Mouse (Mus musculus): ENCODE results near the gene Hmgn2.

Gene Hmgn2

DNA sequence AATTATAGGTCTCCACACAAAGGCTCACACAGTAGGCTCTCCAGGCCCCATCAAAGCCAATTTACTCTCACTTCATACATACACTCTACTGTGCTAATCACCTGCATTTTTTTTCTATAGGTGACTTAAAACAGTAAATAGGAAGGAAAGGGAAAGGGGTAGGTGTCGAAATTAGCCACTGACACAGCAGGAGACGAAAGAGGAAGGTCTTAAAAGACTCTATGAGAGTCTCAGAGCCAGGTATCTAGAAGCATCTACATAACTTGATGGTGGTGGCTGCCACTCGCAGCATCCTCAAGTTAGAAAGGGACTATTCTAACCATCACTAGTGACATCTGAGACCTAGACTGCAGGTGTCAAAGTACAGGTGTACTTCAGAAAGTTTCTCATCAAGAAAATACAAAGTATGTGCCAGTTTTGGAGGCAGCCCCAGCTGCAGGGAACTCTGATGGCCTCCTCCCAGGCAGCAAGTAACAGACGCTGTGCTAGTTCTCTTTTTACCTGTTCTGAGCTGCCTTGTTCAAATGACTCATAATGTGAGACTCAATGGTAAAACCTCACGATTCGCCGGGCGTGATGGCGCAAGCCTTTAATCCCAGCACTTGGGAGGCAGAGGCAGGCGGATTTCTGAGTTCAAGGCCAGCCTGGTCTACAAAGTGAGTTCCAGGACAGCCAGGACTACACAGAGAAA is 9.7 kb upstream of the Hmgn2 start:
- DNase-seq (ENCODE audit: low read depth, low spot score), result no peak

DNA sequence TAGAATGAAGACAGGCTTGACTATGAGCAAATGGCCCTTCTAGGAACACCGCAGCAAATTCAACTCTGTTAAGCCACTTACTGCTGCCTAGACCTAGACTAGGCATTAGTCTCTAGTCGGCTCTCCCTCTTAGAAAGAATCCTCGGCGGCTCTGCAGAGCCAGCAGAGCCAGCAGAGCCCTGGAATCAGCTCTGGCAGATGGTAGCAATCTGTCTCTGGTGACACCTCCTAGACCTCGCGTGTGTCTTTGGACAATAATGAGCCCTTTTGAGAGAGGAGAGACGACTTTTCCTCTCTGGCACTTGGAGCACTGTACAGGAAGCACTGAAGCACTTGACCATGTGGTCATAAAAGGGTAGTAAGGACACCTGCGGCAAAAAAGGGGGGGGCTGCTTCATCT is 3.3 kb upstream of the Hmgn2 start:
- DNase-seq (ENCODE audit: low read depth, low spot score), result no peak

DNA sequence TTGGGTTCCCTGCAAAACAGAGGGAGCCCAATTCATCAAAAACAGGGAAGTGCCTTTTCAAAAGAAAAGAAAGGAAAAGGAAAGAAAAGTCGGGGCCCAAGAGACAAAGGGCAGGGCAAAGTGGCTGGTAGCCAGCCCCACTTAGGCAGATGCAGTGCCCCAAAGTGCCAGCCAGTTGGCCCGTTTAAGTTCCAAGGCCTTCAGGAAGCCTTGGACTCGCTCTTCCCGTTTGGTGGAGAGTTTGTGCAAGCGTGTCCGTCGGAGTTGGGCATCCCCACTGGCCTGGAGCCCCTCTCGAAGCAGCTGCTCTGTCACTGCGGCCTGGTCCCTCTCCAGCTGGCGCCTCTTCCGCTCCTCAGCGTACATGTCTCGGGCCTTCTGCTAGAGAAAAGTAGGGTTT is 2.4 kb upstream of the Hmgn2 start:
- no peak for DNase-seq (ENCODE audit: low read depth, low spot score)

DNA sequence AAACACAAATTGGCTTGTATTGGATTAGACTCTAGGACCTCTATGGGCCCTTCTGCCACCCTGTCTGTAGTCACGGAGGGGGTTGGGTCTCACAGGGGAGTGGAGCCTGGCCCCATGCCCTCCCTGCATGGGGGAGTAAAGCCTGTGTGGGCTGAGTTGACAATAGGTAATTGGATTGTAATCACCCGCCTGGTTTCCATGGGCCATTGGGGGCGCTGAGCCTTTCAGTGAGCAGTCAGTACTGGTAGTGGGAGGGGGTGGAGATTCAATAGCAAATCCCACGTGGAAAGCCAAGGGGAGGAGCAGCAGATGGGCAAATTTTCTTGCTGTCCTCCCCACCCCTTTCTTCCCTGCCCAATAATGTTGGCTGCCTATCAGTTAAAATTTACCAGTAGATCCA is 1.7 kb upstream of the Hmgn2 start:
- DNase-seq (ENCODE audit: low read depth, low spot score), result no peak

DNA sequence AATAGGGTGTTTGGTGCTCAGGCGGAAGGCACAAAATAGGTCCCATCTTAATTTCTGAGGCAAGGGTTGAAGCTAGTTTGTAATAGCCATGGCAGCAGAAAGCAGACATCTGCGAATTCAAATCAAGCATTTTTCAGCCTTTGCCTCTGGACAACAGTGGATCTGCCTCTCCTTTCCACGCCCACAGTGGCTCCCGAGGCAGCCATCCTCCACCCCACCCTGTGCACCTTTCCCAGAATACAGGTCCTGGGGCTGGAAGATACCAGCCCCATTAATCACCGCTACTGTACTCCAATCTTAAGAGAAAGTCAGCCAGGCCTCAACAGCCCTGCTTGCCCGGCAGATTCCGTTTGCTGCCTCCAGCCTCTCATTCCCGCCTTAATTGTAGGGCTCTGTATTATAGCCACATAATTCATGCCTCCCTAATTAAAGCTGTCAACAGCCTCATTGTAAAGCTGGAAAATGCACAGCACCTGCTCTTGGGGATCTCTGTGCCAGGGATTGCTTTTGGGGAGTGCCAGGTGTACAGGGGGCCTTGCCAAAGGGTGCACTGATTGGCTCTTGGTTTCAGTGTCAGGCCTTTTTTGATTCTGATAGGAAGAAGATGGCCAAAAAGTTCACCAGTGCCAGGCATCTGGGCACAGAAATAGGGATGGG is 792 bp upstream of the Hmgn2 start:
- DNase-seq (ENCODE audit: low read depth, low spot score), result no peak

DNA sequence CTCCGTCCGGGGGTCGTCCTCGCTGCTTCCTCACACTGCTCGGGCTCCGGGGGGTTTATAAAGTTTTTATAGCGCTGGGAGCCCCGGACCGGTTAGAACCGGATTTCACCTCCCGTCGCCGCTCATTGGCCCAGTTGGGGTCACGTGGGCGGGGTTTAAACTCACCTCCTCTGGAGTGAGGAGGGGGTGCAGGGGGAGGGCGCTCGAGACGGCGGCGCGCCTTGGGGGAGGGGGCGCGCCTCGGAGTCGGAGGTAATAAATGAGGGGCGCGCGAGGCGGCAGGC is 642 bp downstream of the Hmgn2 start:
- DNase-seq (ENCODE audit: low read depth, low spot score), result peak; percentile 89

DNA sequence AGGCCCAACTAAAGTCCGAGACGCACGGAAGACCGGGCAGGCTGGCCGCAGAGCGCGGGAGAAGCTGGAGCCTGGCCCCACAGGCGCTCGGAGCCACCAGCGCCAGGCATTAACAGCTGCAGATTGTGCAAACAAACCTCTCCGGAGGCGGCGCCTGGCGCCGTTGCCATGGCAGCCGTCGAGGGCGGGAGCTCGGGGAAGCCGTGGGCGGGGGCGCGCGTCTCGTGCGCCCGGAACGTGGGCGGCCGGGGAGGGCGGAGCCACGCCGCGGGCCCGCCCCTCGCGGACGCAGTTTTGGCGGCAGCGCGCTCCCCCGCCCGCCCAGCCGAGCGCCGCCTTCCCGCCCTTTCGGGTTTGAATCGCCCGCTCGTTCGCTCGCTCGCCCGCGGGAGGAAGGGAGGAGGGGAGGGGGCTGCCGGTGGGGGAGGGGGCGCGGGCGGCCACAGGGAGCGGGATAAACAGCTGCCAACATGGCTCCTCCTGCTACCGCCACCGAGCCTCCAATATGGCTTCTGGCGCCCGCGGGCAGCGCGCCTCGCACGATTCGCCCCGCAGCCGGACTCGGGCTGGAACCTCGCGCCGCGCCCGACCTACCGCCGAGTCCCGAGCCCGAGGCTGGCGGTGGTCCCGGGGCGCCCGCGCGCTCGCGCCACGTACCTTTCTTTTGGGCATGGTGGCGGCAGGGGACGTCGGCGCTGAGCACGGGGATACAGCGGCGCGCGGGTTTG is 1.1 kb downstream of the Hmgn2 start:
- peak; percentile 86 for DNase-seq (ENCODE audit: low read depth, low spot score)

DNA sequence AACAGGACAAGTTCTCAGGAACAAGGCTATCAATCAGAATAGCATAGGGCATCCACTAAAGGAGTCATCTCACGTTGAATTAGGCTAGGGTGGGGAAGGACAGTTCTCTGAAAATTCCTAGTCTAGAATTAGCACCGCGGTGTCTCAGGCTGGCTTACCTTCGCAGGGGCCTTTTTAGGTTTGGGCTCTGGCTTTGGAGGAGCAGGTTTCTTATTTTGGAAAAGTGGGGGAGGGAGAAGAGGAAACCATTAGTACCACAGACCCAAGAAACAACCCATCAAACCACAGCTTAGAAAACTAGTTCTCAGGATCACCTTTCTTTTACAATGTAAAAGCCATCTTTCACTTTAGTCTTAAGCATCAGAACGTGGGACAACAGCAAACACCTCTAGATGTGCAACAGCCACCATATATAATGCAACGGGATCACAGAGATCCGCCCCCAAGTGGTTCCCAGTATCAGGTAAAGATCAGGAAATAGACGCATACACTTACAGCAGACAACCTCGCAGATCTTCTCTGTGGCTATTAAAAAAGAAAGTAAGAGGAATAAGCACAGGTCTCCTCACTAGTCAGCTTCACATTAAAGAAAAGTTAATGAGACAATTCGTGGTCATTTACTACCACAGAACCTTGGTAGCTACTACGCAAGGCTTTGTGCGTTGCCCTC is 2.0 kb downstream of the Hmgn2 start:
- DNase-seq (ENCODE audit: low read depth, low spot score), result no peak

DNA sequence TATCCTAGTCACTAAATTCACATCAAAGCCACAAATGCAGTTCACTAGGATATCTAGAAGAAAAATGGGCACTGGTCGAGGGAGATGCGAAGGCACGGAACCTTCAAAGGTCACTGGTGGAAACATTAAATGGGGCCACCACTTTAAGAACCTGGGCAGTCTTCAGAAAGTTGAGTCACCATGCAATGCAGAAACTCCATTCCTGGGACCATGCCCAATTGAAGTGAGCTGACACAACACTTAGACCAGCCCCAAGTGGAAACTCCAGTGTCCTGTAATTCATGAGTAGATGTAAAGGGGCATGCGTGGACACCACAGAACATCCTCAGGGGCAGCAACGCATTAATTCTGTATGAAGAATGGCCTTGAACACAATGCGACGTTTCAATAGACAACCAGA is 5.9 kb downstream of the Hmgn2 start:
- DNase-seq (ENCODE audit: low read depth, low spot score), result no peak

DNA sequence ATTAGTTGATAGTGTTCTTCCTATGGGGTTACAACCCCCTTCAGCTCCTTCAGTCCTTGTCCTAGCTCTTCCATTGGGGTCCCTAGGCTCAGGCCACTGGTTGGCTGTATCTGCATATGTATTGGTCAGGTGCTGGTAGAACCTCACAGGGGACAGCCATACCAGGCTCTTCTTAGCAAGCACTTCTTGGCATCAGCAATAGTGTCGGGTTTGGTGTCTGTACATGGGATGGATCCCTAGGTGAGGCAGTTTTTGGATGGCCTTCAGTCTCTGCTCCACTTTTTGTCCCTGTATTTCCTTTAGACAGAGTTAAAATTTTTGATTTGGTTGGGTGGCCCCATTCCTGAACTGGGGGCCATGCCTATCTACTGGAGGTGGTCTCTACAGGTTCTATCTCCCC is 9.6 kb downstream of the Hmgn2 start:
- no peak for DNase-seq (ENCODE audit: low read depth, low spot score)

DNA sequence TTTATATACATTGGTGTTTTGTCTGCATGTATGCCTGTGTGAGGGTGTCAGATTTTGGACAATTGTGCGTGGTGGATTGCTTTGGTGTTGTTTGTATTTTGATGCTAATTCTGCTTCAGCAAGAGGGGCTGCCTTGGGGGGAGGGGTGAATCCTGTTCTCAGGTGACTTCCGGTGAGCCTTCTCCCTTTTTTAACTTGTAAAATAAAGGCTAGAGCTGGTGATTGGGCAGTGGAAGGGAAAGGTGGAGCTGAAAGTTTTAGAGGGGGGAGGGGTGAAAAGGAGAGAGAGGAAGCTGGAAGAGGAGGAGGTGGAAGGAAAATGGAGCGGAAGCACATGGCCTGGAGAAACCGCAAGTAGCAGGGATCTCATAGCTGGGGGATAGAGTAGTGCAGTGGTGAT is 12.1 kb downstream of the Hmgn2 start:
- no peak for DNase-seq (ENCODE audit: low read depth, low spot score)

DNA sequence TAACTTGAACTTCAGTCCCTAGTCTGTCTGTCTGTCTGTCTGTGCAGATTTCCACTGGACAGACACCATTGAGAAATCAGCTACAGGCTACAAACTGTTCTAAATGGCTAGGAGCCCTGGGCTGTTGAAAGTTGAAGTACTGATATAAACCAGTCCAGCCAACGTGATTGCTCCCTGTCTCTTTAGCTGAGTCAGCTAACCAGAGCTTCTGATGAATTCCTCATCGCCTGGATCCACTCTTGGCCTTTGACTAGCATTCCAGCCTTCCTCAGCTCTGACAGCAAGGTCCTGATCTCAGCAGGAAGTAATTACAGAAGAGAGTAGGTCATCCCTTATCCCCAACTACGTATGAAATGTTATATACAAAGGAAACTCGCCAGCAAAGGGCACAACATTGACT is 21.7 kb downstream of the Hmgn2 start:
- DNase-seq (ENCODE audit: low read depth, low spot score), result no peak

DNA sequence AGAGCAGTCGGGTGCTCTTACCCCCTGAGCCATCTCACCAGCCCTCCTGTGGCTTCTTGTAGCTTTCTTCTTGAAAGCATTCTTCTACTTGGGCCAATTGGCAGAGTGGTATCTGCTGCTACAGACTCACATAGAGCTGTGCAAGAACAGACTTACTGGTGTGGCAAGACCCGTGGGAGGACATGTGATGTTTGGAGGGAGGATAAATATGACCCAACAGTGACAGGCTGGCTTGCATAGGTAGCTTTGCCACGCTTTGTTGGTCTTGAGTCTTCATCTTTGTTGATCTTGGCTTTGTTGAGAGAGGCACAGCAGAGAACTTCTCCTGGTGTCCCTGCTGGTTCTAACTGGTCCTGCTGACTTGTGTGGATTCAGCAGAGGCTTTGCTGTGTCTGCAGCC is 24.7 kb downstream of the Hmgn2 start:
- no peak for DNase-seq (ENCODE audit: low read depth, low spot score)

DNA sequence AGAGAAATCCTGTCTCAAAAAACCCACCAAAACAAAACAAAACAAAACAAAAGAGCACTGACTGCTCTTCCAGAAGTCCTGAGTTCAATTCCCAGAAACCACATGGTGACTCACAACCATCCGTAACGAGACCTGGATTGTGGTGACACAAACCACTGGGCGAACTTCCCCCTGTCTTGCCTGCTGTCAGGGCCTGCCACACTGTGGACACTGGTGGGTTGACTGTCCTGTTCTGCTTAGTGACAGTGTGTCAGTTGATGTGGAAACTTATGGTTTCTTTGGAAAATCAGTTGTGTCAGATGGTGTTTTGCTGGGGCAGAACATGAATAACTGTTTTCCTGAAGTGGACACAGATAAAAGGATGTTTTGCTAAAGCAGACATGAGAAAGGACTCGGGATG is 25.8 kb downstream of the Hmgn2 start:
- no peak for DNase-seq (ENCODE audit: low read depth, low spot score)

DNA sequence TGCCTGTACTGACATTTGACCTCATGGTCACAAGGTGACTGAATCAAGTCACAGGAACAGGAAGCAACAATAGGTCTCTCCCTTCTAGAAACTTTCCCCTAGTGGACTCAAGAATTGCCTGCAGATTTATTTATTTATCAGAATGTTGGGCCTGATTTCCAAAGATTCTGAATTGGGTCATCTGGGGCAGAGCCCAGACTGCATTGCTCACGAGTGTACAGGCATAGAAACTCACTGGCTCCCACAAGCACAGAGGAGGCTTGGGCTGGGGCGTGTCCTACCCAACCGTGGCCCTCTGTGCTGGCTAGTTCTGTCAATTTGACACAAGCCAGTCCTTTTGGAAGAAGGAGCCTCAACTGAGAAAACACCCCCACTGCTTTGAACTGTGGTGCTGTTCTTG is 26.9 kb downstream of the Hmgn2 start:
- no peak for DNase-seq (ENCODE audit: low read depth, low spot score)

DNA sequence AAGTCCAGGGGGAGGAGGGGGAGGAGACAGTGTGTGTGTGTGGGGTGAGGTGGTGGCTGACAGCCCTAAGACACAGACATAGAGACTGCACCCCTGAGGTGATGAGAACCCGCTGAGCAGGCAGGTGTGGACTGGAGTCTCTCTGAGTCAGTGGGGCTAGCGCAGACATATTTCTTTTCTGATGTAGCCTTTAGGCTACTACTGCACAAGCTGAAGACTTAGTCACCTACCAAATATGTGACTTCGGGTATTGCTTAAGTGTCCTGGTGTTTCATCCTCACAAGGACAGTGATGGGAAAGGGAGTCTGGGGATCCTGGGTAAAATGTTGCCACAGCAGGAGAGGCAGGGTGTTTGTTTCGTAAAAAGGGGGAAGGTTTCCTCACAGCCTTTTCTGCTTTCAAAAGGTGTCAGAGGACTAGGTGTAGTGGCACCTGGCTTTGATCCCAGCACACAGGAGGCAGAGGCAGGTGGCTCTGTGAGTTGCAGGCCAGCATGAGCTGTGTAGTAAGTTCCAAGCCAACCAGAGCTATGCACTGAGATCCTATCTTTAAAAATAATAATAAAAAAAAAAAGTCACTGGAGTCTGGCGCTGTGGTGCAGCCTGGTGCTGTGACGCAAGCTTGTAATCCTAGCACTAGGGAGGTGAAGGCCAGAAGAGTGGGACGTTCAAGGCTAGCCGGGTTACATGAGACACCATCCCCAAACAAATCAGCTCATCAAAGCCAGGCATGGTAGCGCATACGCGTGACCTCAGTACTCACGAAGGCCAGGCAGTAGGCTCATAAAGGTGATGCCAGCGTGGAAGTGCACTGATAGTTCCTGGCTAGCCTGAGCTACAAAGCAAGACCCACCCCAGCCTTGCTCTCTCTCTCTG is 27.8 kb downstream of the Hmgn2 start:
- no peak for DNase-seq (ENCODE audit: low read depth, low spot score)

DNA sequence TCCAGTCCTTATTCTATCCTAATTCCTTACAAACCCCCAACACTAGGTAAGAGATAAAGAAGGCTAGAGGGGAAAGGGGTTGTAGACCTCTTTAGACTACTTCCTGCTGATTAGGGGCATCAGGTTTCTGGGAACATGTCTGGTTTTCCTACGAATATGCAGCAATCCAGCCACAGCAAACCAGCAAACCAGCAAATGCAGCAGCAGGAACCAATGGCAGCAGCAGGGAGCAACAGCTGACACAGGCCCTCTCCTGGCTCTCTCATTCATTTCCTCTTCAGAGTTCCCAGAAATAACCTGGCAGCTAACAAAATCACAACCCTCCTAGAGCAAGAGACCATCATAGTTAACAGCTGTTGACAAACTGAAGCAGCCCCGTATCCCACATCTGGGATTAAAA is 30.4 kb downstream of the Hmgn2 start:
- no peak for DNase-seq (ENCODE audit: low read depth, low spot score)

DNA sequence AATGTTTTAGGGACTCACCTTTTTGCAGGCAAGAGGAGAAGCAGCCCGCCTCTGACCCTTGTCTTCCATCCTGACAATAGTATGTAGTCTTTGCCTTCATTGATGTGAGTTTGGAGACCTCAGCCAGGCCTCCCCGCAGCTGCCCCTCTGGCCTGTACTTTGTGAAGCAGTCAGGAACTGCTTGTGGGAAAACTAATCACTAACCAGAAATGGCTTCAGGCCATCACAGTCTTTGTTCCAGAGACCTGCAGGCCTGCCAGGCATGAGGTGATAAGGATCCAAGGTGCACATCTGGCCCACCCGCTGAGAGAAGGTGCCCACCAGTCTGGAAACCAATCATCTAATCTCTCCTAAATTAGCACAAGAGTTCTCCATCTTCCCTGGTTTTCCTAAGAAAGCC is 36.7 kb downstream of the Hmgn2 start:
- DNase-seq (ENCODE audit: low read depth, low spot score), result no peak

DNA sequence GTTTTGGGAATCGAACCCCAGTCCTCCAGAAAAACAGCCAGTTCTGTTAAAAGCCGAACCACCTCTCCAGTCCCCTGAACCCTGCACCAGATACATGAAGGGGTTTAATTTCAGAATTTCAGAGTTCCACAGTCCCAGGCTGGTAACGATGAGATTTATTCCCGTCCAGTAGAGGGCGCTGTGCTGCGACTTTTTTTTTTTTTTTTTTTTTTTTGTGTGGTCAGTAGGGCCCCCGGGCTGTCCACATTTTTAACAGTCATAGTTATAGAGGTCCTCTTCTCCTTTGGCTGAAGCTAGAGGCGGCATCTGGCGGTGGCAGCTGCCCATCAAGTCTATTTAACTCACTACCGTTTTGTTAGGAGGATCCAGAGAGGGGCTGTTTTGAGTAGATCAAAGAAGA is 37.1 kb downstream of the Hmgn2 start:
- no peak for DNase-seq (ENCODE audit: low read depth, low spot score)

DNA sequence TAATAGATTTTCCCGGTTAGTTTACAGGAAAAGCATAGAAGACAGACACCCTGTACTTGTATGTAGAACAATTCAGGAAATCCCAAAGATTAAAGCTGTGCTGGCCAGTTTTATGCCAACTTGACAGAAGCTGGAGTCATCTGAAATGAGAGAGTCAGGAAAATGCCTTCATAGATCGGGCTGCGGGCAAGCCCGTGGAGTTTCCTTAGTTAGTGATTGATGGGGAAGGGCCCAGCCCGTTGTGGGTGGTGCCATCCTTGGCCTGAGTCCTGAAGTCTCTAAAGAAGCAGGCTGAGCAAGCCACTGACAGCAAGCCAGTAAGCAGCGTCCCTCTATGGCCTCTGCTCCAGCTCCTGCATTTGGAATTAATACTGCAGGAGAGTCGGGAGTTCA is 39.2 kb downstream of the Hmgn2 start:
- no peak for DNase-seq (ENCODE audit: low read depth, low spot score)

DNA sequence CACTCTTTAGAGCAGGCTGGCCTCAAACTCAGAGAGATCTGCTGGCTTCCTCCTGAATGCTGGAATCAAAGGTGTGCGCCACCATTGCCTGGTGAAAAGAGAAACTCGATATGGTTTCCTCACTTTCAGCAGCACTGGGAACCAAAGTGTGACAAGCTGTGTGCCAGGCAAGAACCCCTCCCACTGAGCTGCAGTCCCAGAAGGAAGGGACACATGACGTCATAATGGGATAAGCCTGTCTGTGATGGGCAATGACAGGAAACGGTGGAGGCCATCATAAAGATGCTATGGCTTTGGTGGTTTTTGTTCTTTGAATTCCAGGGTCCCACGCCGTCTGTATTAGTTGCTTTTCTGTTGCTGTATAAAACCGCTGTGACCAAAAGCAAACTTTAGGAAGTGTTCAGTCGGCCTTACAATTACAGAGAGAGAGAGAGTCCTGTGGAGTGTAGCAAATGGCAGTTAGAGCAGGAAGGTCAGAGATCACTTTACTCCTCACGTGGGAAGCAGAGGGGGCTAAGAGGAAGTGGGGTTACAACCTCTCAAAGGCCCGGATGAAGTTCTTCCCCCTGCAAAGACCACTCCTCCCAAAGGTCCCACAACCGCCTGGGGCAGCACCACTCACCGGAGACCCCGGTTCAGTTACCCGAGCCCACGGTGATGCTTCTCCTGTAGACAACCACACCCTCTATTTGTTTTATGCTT is 39.7 kb downstream of the Hmgn2 start:
- no peak for DNase-seq (ENCODE audit: low read depth, low spot score)
